Mouse (Mus musculus): ENCODE measurements around the gene Tshb.

The Tshb gene

GRCm38 (mm10) chr3:102737106-102737505, 45.4 kb downstream of the Tshb start:
- no peak for DNase-seq (ENCODE audit: low read depth)

- no peak for DNase-seq (ENCODE audit: low read depth)
These were observed 46.1 kb downstream of the Tshb start for GRCm38 (mm10) chr3:102736436-102736835.

- DNase-seq (ENCODE audit: low read depth) = no peak
These were observed 46.9 kb downstream of the Tshb start for GRCm38 (mm10) chr3:102735638-102736037.

- DNase-seq (ENCODE audit: low read depth) = no peak
These were observed 47.4 kb downstream of the Tshb start for GRCm38 (mm10) chr3:102735031-102735558.

- DNase-seq (ENCODE audit: low read depth) = no peak
These were observed 48.0 kb downstream of the Tshb start, which contains the start of gene Tspan2 for GRCm38 (mm10) chr3:102734313-102735030. Tspan2 (plus strand) TSS chr3:102734529.

GRCm38 (mm10) chr3:102733936-102734312, 48.6 kb downstream of the Tshb start:
- DNase-seq (ENCODE audit: low read depth) = no peak

GRCm38 (mm10) chr3:102733050-102733449, 49.5 kb downstream of the Tshb start:
- no peak for DNase-seq (ENCODE audit: low read depth)

- no peak for DNase-seq (ENCODE audit: low read depth)
These were observed 49.9 kb downstream of the Tshb start for GRCm38 (mm10) chr3:102732619-102733018.

- no peak for DNase-seq (ENCODE audit: low read depth)
These were observed 51.4 kb downstream of the Tshb start for GRCm38 (mm10) chr3:102731112-102731511.

GRCm38 (mm10) chr3:102729416-102729815, 53.1 kb downstream of the Tshb start:
- no peak for DNase-seq (ENCODE audit: low read depth)
